21 mouse cellular contexts compared by ENCODE assay signal in genomic region chr7:128383189-128383725, GRCm38 (mm10). TPM values are rescaled to one million over a fixed set of nuclear protein-coding genes. Genes with fewer than 3 reads are reported as not detected.
DNase-seq lines count a peak whose midpoint lies in the region; ATAC-seq and TF ChIP-seq lines count a peak whose summit lies in the region.
"Had no signal": no experiment of that assay in that cellular context is flagged by ENCODE, and none has a peak within 500 bp of the region (broad histone marks: within the 10 kb centered on the region; RNA-seq: fewer than 3 reads in every experiment).

No protein-coding gene starts in this region.

- H3K4me2 ChIP-seq in heart, embryonic 16.5 days (ENCODE audit: low read depth, low read length): no peak overlapping the region
- H3K4me2 ChIP-seq: embryonic facial prominence, embryonic 12.5 days; forebrain, embryonic 15.5 days; heart, embryonic 13.5 days; hindbrain, embryonic 13.5 days had no signal

- H3K9me3 ChIP-seq in heart, embryonic 16.5 days (replicated peaks; ENCODE audit: control insufficient read depth, low read length): no peaks in the 10 kb centered on the region
- H3K9me3 ChIP-seq: embryonic facial prominence, embryonic 12.5 days; forebrain, embryonic 15.5 days; heart, embryonic 13.5 days; hindbrain, embryonic 13.5 days had no signal

- 0 out of 2 replicates have a peak, but pooled peaks have one; percentile 5 for ATAC-seq in heart, embryonic 16.5 days (replicated peaks; ENCODE audit: extremely low read depth, insufficient read depth, low FRiP score)
- ATAC-seq: forebrain, embryonic 15.5 days; hindbrain, postnatal 0 days had no signal

- no peak for DNase-seq in heart, adult 8-10 months (ENCODE audit: low spot score)
- no peak for DNase-seq in thymus, adult 2 months
- no peak for DNase-seq in thymus, postnatal 0 days (ENCODE audit: low spot score)
- DNase-seq in thymus, postnatal 4 days: peak; percentile 57
- no peak for DNase-seq in gastrocnemius, adult 8-10 months (ENCODE audit: low spot score in 2 of 2)
- no peak for DNase-seq in layer of hippocampus, adult 8-10 months (ENCODE audit: low spot score in 2 of 2)
- DNase-seq: adrenal gland, adult 8-10 months; adrenal gland, postnatal 36 days; cerebellum, adult 11 months; cerebellum, adult 8-10 months; cerebellum, postnatal 14 days; gastrocnemius, postnatal 10 days; heart, adult 2 months; heart, postnatal 10 days had no signal

- TF ChIP-seq POLR2A in thymus, adult 2 months (IDR thresholded peaks at IDR 0.05; ENCODE audit: control insufficient read depth, extremely low read depth, insufficient read depth, low read length, poor library complexity): no peak
- TF ChIP-seq POLR2A in bone marrow macrophage, adult 2 months (IDR thresholded peaks at IDR 0.05; ENCODE audit: borderline replicate concordance, low read depth, low read length): no peak

- H3K36me3 ChIP-seq in heart, embryonic 16.5 days (ENCODE audit: control insufficient read depth, insufficient read depth): no peaks in the 10 kb centered on the region
- peaks cover 3% of the 10 kb centered on the region; the same call in 1 of the 2 replicates for H3K36me3 ChIP-seq in thymus, adult 2 months (ENCODE audit: control insufficient read depth, insufficient read depth, low read length)
- H3K36me3 ChIP-seq: embryonic facial prominence, embryonic 12.5 days; forebrain, embryonic 15.5 days; heart, embryonic 13.5 days; hindbrain, embryonic 13.5 days had no signal

- no peak overlapping the region for H3K4me3 ChIP-seq in heart, embryonic 16.5 days (ENCODE audit: low read length)
- H3K4me3 ChIP-seq in thymus, adult 2 months (ENCODE audit: control insufficient read depth, insufficient read depth, low read length): no peak overlapping the region
- no peak overlapping the region for H3K4me3 ChIP-seq in bone marrow macrophage, adult 2 months (ENCODE audit: insufficient read depth, low read length)
- H3K4me3 ChIP-seq: embryonic facial prominence, embryonic 12.5 days; forebrain, embryonic 15.5 days; heart, adult 2 months; heart, embryonic 13.5 days; hindbrain, embryonic 13.5 days had no signal

- peaks cover 11% of the 10 kb centered on the region for H3K4me1 ChIP-seq in heart, embryonic 16.5 days (ENCODE audit: control insufficient read depth, insufficient read depth, low read length)
- H3K4me1 ChIP-seq in thymus, adult 2 months (replicated peaks; ENCODE audit: control insufficient read depth, insufficient read depth, low read length): peaks cover 62% of the 10 kb centered on the region
- H3K4me1 ChIP-seq in bone marrow macrophage, adult 2 months (ENCODE audit: control insufficient read depth, insufficient read depth, low read length): peaks cover 53% of the 10 kb centered on the region
- H3K4me1 ChIP-seq: forebrain, embryonic 15.5 days; hindbrain, embryonic 13.5 days had no signal

- TF ChIP-seq CTCF in thymus, adult 2 months (IDR thresholded peaks at IDR 0.05; ENCODE audit: borderline replicate concordance, control insufficient read depth, extremely low read depth, insufficient read depth, low read length, poor library complexity): no peak
- TF ChIP-seq CTCF in bone marrow macrophage, adult 2 months (IDR thresholded peaks at IDR 0.05; ENCODE audit: low read depth, low read length): no peak

- H3K27me3 ChIP-seq in heart, embryonic 16.5 days (ENCODE audit: control insufficient read depth, insufficient read depth, low read length): no peaks in the 10 kb centered on the region
- no peaks in the 10 kb centered on the region for H3K27me3 ChIP-seq in thymus, adult 2 months (ENCODE audit: control insufficient read depth, insufficient read depth, low read length)
- H3K27me3 ChIP-seq: embryonic facial prominence, embryonic 12.5 days; forebrain, embryonic 15.5 days; heart, embryonic 13.5 days; hindbrain, embryonic 13.5 days had no signal

- 58% methylated on average over 7 of the region's 7 CpGs for WGBS in heart, embryonic 16.5 days
- WGBS in thymus, adult 2 months: 13% methylated on average over 7 of the region's 7 CpGs

- H3K9ac ChIP-seq in heart, embryonic 16.5 days (ENCODE audit: low read length): no peak overlapping the region
- H3K9ac ChIP-seq: embryonic facial prominence, embryonic 12.5 days; forebrain, embryonic 15.5 days; heart, embryonic 13.5 days; hindbrain, embryonic 13.5 days had no signal

- H3K27ac ChIP-seq in heart, embryonic 16.5 days (ENCODE audit: low read length): no peak overlapping the region
- peak overlapping the region; percentile 100 for H3K27ac ChIP-seq in thymus, adult 2 months (ENCODE audit: control insufficient read depth, insufficient read depth, low read length)
- peak overlapping the region; percentile 8; the same call in 1 of the 2 replicates for H3K27ac ChIP-seq in bone marrow macrophage, adult 2 months (ENCODE audit: insufficient read depth, low read depth, low read length)
- H3K27ac ChIP-seq: embryonic facial prominence, embryonic 12.5 days; forebrain, embryonic 15.5 days; heart, adult 2 months; heart, embryonic 13.5 days; hindbrain, embryonic 13.5 days; hindbrain, postnatal 0 days had no signal

RNA-seq across cellular contexts. Expression of gene Rgs10, which starts 35.3 kb away (rescaled TPM):
- 10.1 and 11.6 TPM in 2 replicates for polyA plus RNA-seq in heart, embryonic 16.5 days (2015; fragmentation: Nextera tagmentation; extraction: Ambion mirVana)
- 10 to 100 TPM in 1 of 4 experiments, 1 to 10 TPM in 3; 6.9 to 11.3 (median 9.2) TPM for total RNA-seq in heart, adult 8-10 months (2022)
- 62.5 and 71.8 TPM in 2 replicates for polyA plus RNA-seq in thymus, adult 2 months (2012; rRNA removed)
- 243 and 265 TPM in 2 replicates for polyA plus RNA-seq in thymus, postnatal 0 days (2015; fragmentation: Nextera tagmentation; extraction: Ambion mirVana)
- 731 and 826 TPM in 2 replicates for polyA plus RNA-seq in bone marrow macrophage, adult 2 months (2012; ENCODE audit: insufficient read depth, insufficient read length, missing spikeins)
- 1 to 10 TPM in 2 of 4 experiments, under 1 TPM in 2; 0.77 to 4.1 (median 1.3) TPM for total RNA-seq in gastrocnemius, adult 8-10 months (2022)
- 10 to 100 TPM; 41.3 to 80.9 (median 59.9) TPM for total RNA-seq in layer of hippocampus, adult 8-10 months (2022)
